ENCODE assay signal across 8 mouse cellular contexts in genomic region chr15:101315832-101316231, GRCm38 (mm10). TPM values are rescaled to one million over a fixed set of nuclear protein-coding genes. Genes with fewer than 3 reads are reported as not detected.
DNase-seq lines count a peak whose midpoint lies in the region; ATAC-seq lines count a peak whose summit lies in the region.

No protein-coding gene starts in this region.

- peak overlapping the region; percentile 45 for H3K4me2 ChIP-seq in hindbrain, embryonic 16.5 days (ENCODE audit: low read length)

- no peaks in the 10 kb centered on the region for H3K27me3 ChIP-seq in hindbrain, embryonic 16.5 days (replicated peaks; ENCODE audit: control insufficient read depth, insufficient read depth, low read length)

- H3K4me1 ChIP-seq in hindbrain, embryonic 16.5 days (ENCODE audit: control insufficient read depth, insufficient read depth, low read depth, low read length) = no peaks in the 10 kb centered on the region; the same call in 1 of the 2 replicates

- DNase-seq in WW6 (ENCODE audit: low read depth, low spot score) = peak; percentile 85
- DNase-seq in cerebellum, postnatal 36 days = peak; percentile 75 to 76
- peak; percentile 93 for DNase-seq in gastrocnemius, adult 18-20 months (ENCODE audit: low spot score)
- DNase-seq in left cerebral cortex, adult 11 months (ENCODE audit: low spot score) = peak; percentile 88
- DNase-seq in lung, postnatal 36 days = peak; percentile 96
- DNase-seq in retina, embryonic 14.5 days (ENCODE audit: low spot score) = peak; percentile 92
- DNase-seq in thymus, postnatal 36 days = peak; percentile 87 to 90

- WGBS in hindbrain, embryonic 16.5 days = 3% methylated on average over 11 of the region's 11 CpGs

- ATAC-seq in hindbrain, embryonic 16.5 days = peak; percentile 76

- H3K4me3 ChIP-seq in hindbrain, embryonic 16.5 days (ENCODE audit: low read length) = peak overlapping the region; percentile 23; the same call in 1 of the 2 replicates

- no peaks in the 10 kb centered on the region for H3K36me3 ChIP-seq in hindbrain, embryonic 16.5 days (ENCODE audit: control insufficient read depth, insufficient read depth, low read length)

- H3K27ac ChIP-seq in hindbrain, embryonic 16.5 days (ENCODE audit: low read depth, low read length) = no peak overlapping the region

- no peaks in the 10 kb centered on the region for H3K9me3 ChIP-seq in hindbrain, embryonic 16.5 days (ENCODE audit: control insufficient read depth, low read length)

- no peak overlapping the region; the same call in 1 of the 2 replicates for H3K9ac ChIP-seq in hindbrain, embryonic 16.5 days (ENCODE audit: low read depth, low read length)

RNA-seq across cellular contexts. Expression of gene 6030408B16Rik, which starts 22.8 kb away (rescaled TPM):
- total RNA-seq in gastrocnemius, adult 18-20 months (2021) = under 1 TPM; 0.26 to 0.27 TPM
- 0.13 and 0.21 TPM in 2 replicates for polyA plus RNA-seq in hindbrain, embryonic 16.5 days (2015; fragmentation: Nextera tagmentation; extraction: Ambion mirVana)

RNA-seq across cellular contexts. Expression of gene Atg101, which starts 31.8 kb away (rescaled TPM):
- 10 to 100 TPM; 25.0 to 31.3 TPM for total RNA-seq in gastrocnemius, adult 18-20 months (2021)
- 79.6 and 81.3 TPM in 2 replicates for polyA plus RNA-seq in hindbrain, embryonic 16.5 days (2015; fragmentation: Nextera tagmentation; extraction: Ambion mirVana)

RNA-seq across cellular contexts. Expression of gene Krt80, which starts 54.1 kb away (rescaled TPM):
- 1 to 10 TPM; 1.4 to 3.8 TPM for total RNA-seq in gastrocnemius, adult 18-20 months (2021)
- polyA plus RNA-seq in hindbrain, embryonic 16.5 days (2015; fragmentation: Nextera tagmentation; extraction: Ambion mirVana) = 0.25 and 0.38 TPM in 2 replicates
